Mouse (Mus musculus): ENCODE measurements around the gene Traf3ip1. TPM values are rescaled to one million over a fixed set of nuclear protein-coding genes. Genes with fewer than 3 reads are reported as not detected.

Gene Traf3ip1
- total and polyA plus RNA-seq, 3 experiments = 13.6 to 19.6 TPM; not detected in 1

- TF ChIP-seq SIN3A (IDR thresholded peaks at IDR 0.05; ENCODE audit: low read length) = peak; percentile 46; the same call in 1 of the 2 replicates
- no peak for TF ChIP-seq TCF12 (IDR thresholded peaks at IDR 0.05; ENCODE audit: low read depth, low read length)
- no peak for TF ChIP-seq MEF2A (IDR thresholded peaks at IDR 0.05; ENCODE audit: extremely low read depth, insufficient replicate concordance, low read depth, low read length, poor library complexity, severe bottlenecking)
- TF ChIP-seq EP300 (IDR thresholded peaks at IDR 0.05; ENCODE audit: low read depth in 1 of 2, low read length in 2 of 2) = peak in 1 of 2 experiments; percentile 44; a peak in 2 of 4 replicates
- TF ChIP-seq HCFC1 (IDR thresholded peaks at IDR 0.05; ENCODE audit: low read depth, low read length) = no peak
- no peak for TF ChIP-seq POLR2AphosphoS2 (IDR thresholded peaks at IDR 0.05; ENCODE audit: low read length)
- TF ChIP-seq USF1 (IDR thresholded peaks at IDR 0.05; ENCODE audit: low read depth, low read length) = peak; percentile 62
- TF ChIP-seq TAL1 (IDR thresholded peaks at IDR 0.05; ENCODE audit: low read length) = 0 out of 2 replicates have a peak, but pooled peaks have one; percentile 7
- Histone ChIP-seq H3K9me3 (replicated peaks; ENCODE audit: insufficient read depth, low read length) (no peaks in the 10 kb centered on the region), H3K36me3 (ENCODE audit: control insufficient read depth in 1 of 2, insufficient read depth in 2 of 2, low read length in 2 of 2) (peaks cover 0 to 32% of the 10 kb centered on the region in 2 experiments; a peak in 2 of 4 replicates), H3K4me1 (ENCODE audit: control insufficient read depth in 1 of 2, insufficient read depth in 2 of 2, low read length in 2 of 2) (peaks cover 3 to 37% of the 10 kb centered on the region in 2 experiments; a peak in 3 of 4 replicates), H3K79me2 (ENCODE audit: control insufficient read depth, insufficient read depth, low read length, poor library complexity) (peaks cover 4% of the 10 kb centered on the region), H3K4me3 (ENCODE audit: control insufficient read depth in 1 of 2, insufficient read depth in 1 of 2, low read depth in 2 of 2, low read length in 2 of 2) (no peak overlapping the region), H3K27ac (ENCODE audit: control insufficient read depth, low read depth, low read length) (peak overlapping the region; percentile 74), H3K27me3 (ENCODE audit: control insufficient read depth in 1 of 2, insufficient read depth in 2 of 2, low read length in 2 of 2) (no peaks in the 10 kb centered on the region), H3K9ac (ENCODE audit: control insufficient read depth, low read depth, low read length, poor library complexity, severe bottlenecking) (peak overlapping the region; percentile 47)
- DNase-seq (ENCODE audit: low read depth, low spot score) = peak; percentile 87
Observed at GRCm38 (mm10) chr1:91453932-91454331, 40.5 kb upstream of the Traf3ip1 start.

- Histone ChIP-seq H3K27me3 (ENCODE audit: control insufficient read depth in 1 of 2, insufficient read depth in 2 of 2, low read length in 2 of 2) (no peaks in the 10 kb centered on the region), H3K4me1 (ENCODE audit: control insufficient read depth in 1 of 2, insufficient read depth in 2 of 2, low read length in 2 of 2) (peaks cover 3 to 33% of the 10 kb centered on the region in 2 experiments; a peak in 3 of 4 replicates), H3K79me2 (ENCODE audit: control insufficient read depth, insufficient read depth, low read length, poor library complexity) (peaks cover 6% of the 10 kb centered on the region), H3K9me3 (replicated peaks; ENCODE audit: insufficient read depth, low read length) (no peaks in the 10 kb centered on the region), H3K27ac (ENCODE audit: control insufficient read depth, low read depth, low read length) (peak overlapping the region; percentile 37; the same call in 1 of the 2 replicates), H3K4me3 (ENCODE audit: control insufficient read depth in 1 of 2, insufficient read depth in 1 of 2, low read depth in 2 of 2, low read length in 2 of 2) (no peak overlapping the region), H3K36me3 (ENCODE audit: control insufficient read depth in 1 of 2, insufficient read depth in 2 of 2, low read length in 2 of 2) (peaks cover 0 to 28% of the 10 kb centered on the region in 2 experiments; a peak in 2 of 4 replicates), H3K9ac (ENCODE audit: control insufficient read depth, low read depth, low read length, poor library complexity, severe bottlenecking) (peak overlapping the region; percentile 13; the same call in 1 of the 2 replicates)
- DNase-seq (ENCODE audit: low read depth, low spot score) = no peak
- no peak for TF ChIP-seq MAX (IDR thresholded peaks at IDR 0.05; ENCODE audit: low read length)
- no peak for TF ChIP-seq MYC (IDR thresholded peaks at IDR 0.05; ENCODE audit: low read depth, low read length)
- no peak for TF ChIP-seq GATA1 (IDR thresholded peaks at IDR 0.05; ENCODE audit: low read depth, low read length)
- TF ChIP-seq CHD2 (IDR thresholded peaks at IDR 0.05; ENCODE audit: low read length) = no peak
- TF ChIP-seq USF1 (IDR thresholded peaks at IDR 0.05; ENCODE audit: low read depth, low read length) = no peak
- no peak for TF ChIP-seq ZMIZ1 (IDR thresholded peaks at IDR 0.05; ENCODE audit: low read depth, low read length)
- TF ChIP-seq TAL1 (IDR thresholded peaks at IDR 0.05; ENCODE audit: low read length) = no peak
- no peak for TF ChIP-seq GABPA (IDR thresholded peaks at IDR 0.05; ENCODE audit: low read depth, low read length)
- no peak for TF ChIP-seq CHD1 (IDR thresholded peaks at IDR 0.05; ENCODE audit: low read depth, low read length)
- no peak for TF ChIP-seq MAZ (IDR thresholded peaks at IDR 0.05; ENCODE audit: low read depth, low read length)
- no peak for TF ChIP-seq UBTF (IDR thresholded peaks at IDR 0.05; ENCODE audit: borderline replicate concordance, insufficient read depth, low read depth, low read length)
- TF ChIP-seq CTCF (IDR thresholded peaks at IDR 0.05 in 2 of 3, conservative IDR thresholded peaks at IDR 0.05 in 1 of 3; ENCODE audit: control insufficient read depth in 1 of 3, insufficient read depth in 1 of 3, low read depth in 2 of 3, low read length in 3 of 3, poor library complexity in 1 of 3, severe bottlenecking in 1 of 3) = no peak
- no peak for TF ChIP-seq MXI1 (IDR thresholded peaks at IDR 0.05; ENCODE audit: low read depth, low read length)
Observed at GRCm38 (mm10) chr1:91454366-91454765, 40.1 kb upstream of the Traf3ip1 start.

All from MEL (cell line).